Mouse (Mus musculus): ENCODE data around the gene Colgalt2.

- TF ChIP-seq CTCF (conservative IDR thresholded peaks at IDR 0.05; ENCODE audit: low read length) (no peak), NANOG (IDR thresholded peaks at IDR 0.05; ENCODE audit: borderline replicate concordance, low read length) (no peak), POU5F1 (IDR thresholded peaks at IDR 0.05; ENCODE audit: borderline replicate concordance, low read length) (no peak)
These were observed 40.2 kb downstream of the Colgalt2 start for GRCm38 (mm10) chr1:152439874-152440273.

Measured in E14TG2a.4 (cell line).